Mouse (Mus musculus) hindbrain, postnatal 0 days (tissue): ENCODE results near the gene Dennd1b. TPM values are rescaled to one million over a fixed set of nuclear protein-coding genes. Genes with fewer than 3 reads are reported as not detected.

Source experiments
- ATAC-seq: fragments of 200-750 bp; cut with Nextera tagmentation; 2 replicates; pipeline ENCODE4 v1.8.0; 2017; ENCODE audit warnings: mild to moderate bottlenecking, moderate TSS enrichment, moderate library complexity
- DNase-seq: peaks from one replicate; pipeline ENCODE4 v3.0.0-alpha.2; 2015; ENCODE audit warnings: low spot score
- H3K27ac ChIP-seq: fragments of 300-500 bp; sonication (generic); 2 replicates; pipeline ENCODE4 v1.5.1; 2014; ENCODE audit warnings: mild to moderate bottlenecking
- H3K27me3 ChIP-seq: fragments of 300-500 bp; sonication (generic); 2 replicates; pipeline ENCODE4 v1.6.1; 2014; ENCODE audit warnings: low read length, mixed read lengths; ENCODE audit not compliant: insufficient read depth
- H3K36me3 ChIP-seq: fragments of 300-500 bp; sonication (generic); 2 replicates; pipeline ENCODE4 v1.6.1; 2014; ENCODE audit warnings: low read length, mixed read lengths; ENCODE audit not compliant: insufficient read depth
- H3K4me1 ChIP-seq: fragments of 300-500 bp; sonication (generic); 2 replicates; pipeline ENCODE4 v1.6.1; 2014; ENCODE audit warnings: antibody characterized with exemption, low read length, mixed read lengths; ENCODE audit not compliant: insufficient read depth
- H3K4me2 ChIP-seq: fragments of 300-500 bp; sonication (generic); 2 replicates; pipeline ENCODE4 v1.6.1; 2014; ENCODE audit warnings: low read depth, mild to moderate bottlenecking, low read length, moderate library complexity, mixed read lengths
- H3K4me3 ChIP-seq: fragments of 300-500 bp; sonication (generic); 2 replicates; pipeline ENCODE4 v1.5.1; 2014; ENCODE audit warnings: low read length
- H3K9ac ChIP-seq: fragments of 300-500 bp; sonication (generic); replicated peaks from 2 replicates; pipeline ENCODE4 v1.6.1; 2014; ENCODE audit warnings: mild to moderate bottlenecking, low read length, moderate library complexity, mixed read lengths
- H3K9me3 ChIP-seq: fragments of 300-500 bp; sonication (generic); 2 replicates; pipeline ENCODE4 v1.6.1; 2016; ENCODE audit warnings: low read length, mixed read lengths
- CTCF ChIP-seq: IDR thresholded peaks from 2 replicates; pipeline ENCODE4 v1.5.1; 2016; ENCODE audit warnings: antibody characterized with exemption, control low read depth, low read depth
- WGBS: fragments of 180-500 bp; shearing (Covaris S2); extraction: QIAGEN DNeasy Blood & Tissue Kit; methylation state at CpG from one replicate; pipeline ENCODE4 v1.1.7; 2014; 5-methylcytosine and 5-hydroxymethylcytosine counted together
- polyA plus RNA-seq: library from polyadenylated mRNA; unstranded; fragments of >200 nt; fragmentation: Nextera tagmentation; extraction: Ambion mirVana; gene quantifications from 2 replicates; pipeline ENCODE4 v1.2.1, GENCODE M21; 2015
- total RNA-seq: library from RNA; depleted of rRNA; stranded (reverse); fragments of >200 nt; gene quantifications from 2 replicates; pipeline ENCODE4 v1.2.3, GENCODE M21; 2014

Dennd1b gene
- total and polyA plus RNA-seq, 2 experiments from 2014 or later, result 8.3 to 30.9 TPM

DNA sequence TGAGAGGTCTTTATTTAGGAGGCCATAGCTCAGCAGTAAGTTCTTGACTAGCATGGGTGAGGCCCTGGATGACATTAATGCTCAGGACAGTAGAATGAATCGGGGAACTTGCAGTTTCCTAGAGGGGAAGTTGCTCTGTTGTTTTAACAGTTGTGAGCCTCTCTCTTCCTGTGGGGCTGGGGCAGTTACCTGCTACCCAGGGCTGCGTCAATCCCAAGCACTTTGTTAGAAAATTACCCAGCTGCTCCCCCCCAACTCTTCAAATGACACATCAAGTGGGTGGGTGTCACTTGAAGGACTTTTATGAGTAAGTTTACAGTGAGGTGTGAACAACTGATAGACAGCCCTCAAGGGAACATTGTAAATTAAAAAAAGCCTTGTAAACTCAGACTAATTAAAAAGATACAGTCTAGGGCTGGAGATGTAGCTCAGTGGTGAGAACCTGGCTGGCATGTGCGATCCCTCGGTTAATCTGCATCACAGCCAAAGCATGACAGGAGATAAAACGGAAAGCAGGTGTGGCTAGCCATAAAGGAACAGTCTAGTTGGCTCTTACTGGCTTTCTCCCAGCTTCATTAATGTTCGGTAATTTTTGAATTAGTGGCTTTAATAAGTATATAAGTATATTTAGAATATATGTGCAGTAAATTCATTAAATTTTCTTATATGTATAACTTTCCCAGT, 10.4 kb downstream of the Dennd1b start:
- no peak overlapping the region for H3K4me3 ChIP-seq
- TF ChIP-seq CTCF, result no peak
- no peak overlapping the region for H3K27ac ChIP-seq
- H3K4me2 ChIP-seq, result no peak overlapping the region
- no peaks in the 10 kb centered on the region for H3K36me3 ChIP-seq
- no peaks in the 10 kb centered on the region for H3K4me1 ChIP-seq
- no peak overlapping the region for H3K9ac ChIP-seq
- ATAC-seq (no peak), DNase-seq (no peak)
- no peaks in the 10 kb centered on the region for H3K27me3 ChIP-seq
- no peaks in the 10 kb centered on the region for H3K9me3 ChIP-seq
- WGBS, result 81% methylated on average over 6 of the region's 6 CpGs

GRCm38 (mm10) chr1:138974836-138975235, 11.6 kb downstream of the Dennd1b start:
- Histone ChIP-seq H3K9ac (no peak overlapping the region), H3K27me3 (no peaks in the 10 kb centered on the region), H3K4me2 (no peak overlapping the region), H3K27ac (no peak overlapping the region), H3K36me3 (no peaks in the 10 kb centered on the region), H3K4me1 (no peaks in the 10 kb centered on the region), H3K9me3 (no peaks in the 10 kb centered on the region), H3K4me3 (no peak overlapping the region)
- no peak for DNase-seq
- no peak for ATAC-seq
- no peak for TF ChIP-seq CTCF
- 91% methylated on average over 8 of the region's 8 CpGs for WGBS

DNA sequence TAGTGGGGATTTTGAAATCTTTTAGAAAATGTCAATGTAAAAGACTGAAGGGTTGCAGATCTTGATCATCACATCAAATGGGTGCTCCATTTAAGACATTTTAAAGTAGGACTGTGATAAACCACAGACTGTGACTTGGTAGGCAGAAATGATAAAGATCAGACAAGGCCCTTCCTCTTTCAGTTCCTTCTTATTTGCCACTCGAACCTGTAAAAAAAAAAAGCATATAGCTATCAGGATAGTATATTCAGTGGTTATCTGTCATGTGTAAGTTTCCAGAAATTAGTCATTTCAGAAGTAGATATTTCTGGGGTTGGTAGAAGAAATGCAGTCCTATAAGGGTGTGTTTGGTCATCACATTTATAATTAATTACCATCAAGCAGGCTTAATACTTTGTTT, 12.7 kb downstream of the Dennd1b start:
- Histone ChIP-seq H3K4me2 (no peak overlapping the region), H3K27ac (no peak overlapping the region), H3K9ac (no peak overlapping the region), H3K4me1 (no peaks in the 10 kb centered on the region), H3K9me3 (no peaks in the 10 kb centered on the region), H3K36me3 (no peaks in the 10 kb centered on the region), H3K4me3 (no peak overlapping the region), H3K27me3 (no peaks in the 10 kb centered on the region)
- ATAC-seq (no peak), DNase-seq (no peak)
- no peak for TF ChIP-seq CTCF
- 82% methylated on average over 1 of the region's 1 CpGs for WGBS

- DNase-seq, result peak; percentile 15
- Histone ChIP-seq H3K4me3 (no peak overlapping the region), H3K27me3 (no peaks in the 10 kb centered on the region), H3K36me3 (no peaks in the 10 kb centered on the region), H3K9ac (no peak overlapping the region), H3K9me3 (no peaks in the 10 kb centered on the region), H3K4me2 (no peak overlapping the region), H3K27ac (no peak overlapping the region), H3K4me1 (no peaks in the 10 kb centered on the region)
- no peak for TF ChIP-seq CTCF
- WGBS, result 73% methylated on average over 7 of the region's 7 CpGs
- no peak for ATAC-seq
Observed at GRCm38 (mm10) chr1:138982203-138982602, 19.0 kb downstream of the Dennd1b start.

DNA sequence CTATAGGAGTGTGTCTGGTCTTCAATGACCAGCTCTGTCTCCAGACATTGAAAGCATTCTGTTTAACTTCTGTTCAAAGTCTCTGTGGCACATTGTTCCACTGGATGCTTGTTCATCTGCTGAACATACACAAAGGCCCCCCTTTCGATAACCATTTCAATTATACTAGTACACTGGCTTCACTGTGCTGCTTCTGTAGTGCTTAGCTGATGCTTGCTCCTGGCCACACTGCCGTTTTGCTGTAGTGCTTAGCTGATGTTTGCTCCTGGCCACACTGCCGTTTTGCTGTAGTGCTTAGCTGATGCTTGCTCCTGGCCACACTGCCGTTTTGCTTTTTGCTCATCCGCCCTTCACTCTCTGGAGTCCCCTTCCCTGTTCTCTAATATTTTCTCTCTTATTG, 19.4 kb downstream of the Dennd1b start:
- Histone ChIP-seq H3K4me2 (no peak overlapping the region), H3K27ac (peak overlapping the region; percentile 48; the same call in 1 of the 2 replicates), H3K9ac (no peak overlapping the region), H3K27me3 (no peaks in the 10 kb centered on the region), H3K4me1 (no peaks in the 10 kb centered on the region), H3K4me3 (no peak overlapping the region), H3K9me3 (no peaks in the 10 kb centered on the region), H3K36me3 (no peaks in the 10 kb centered on the region)
- no peak for TF ChIP-seq CTCF
- ATAC-seq, result peak; percentile 63; the same call in 1 of the 2 replicates
- DNase-seq, result no peak
- 44% methylated on average over 5 of the region's 5 CpGs for WGBS

DNA sequence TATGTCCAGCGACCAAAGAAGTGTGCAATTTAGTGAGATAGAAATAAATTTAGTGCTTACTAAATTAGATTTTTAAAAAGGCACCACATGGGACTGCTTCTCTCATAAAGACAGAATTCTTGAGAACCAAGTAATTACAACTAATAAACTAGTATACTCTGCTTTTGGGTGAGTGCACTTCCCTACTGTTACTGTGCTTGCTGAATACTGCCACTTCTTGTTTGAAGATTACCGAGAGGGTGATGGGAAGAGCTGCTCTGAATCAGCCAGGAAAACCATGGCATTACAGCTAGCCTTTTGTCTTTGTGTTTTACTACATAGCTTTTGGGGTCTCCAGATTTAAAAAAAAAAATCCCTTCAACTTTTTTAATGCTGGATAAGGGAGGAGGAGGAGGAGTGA, 19.8 kb downstream of the Dennd1b start:
- WGBS, result 50% methylated on average over 2 of the region's 2 CpGs
- Histone ChIP-seq H3K27me3 (no peaks in the 10 kb centered on the region), H3K27ac (no peak overlapping the region), H3K4me1 (no peaks in the 10 kb centered on the region), H3K9me3 (no peaks in the 10 kb centered on the region), H3K9ac (no peak overlapping the region), H3K36me3 (no peaks in the 10 kb centered on the region), H3K4me3 (no peak overlapping the region), H3K4me2 (peak overlapping the region; percentile 8; the same call in 1 of the 2 replicates)
- ATAC-seq (no peak), DNase-seq (no peak)
- TF ChIP-seq CTCF, result no peak

- Histone ChIP-seq H3K4me1 (no peaks in the 10 kb centered on the region), H3K4me3 (no peak overlapping the region), H3K9ac (no peak overlapping the region), H3K27me3 (no peaks in the 10 kb centered on the region), H3K27ac (no peak overlapping the region), H3K36me3 (no peaks in the 10 kb centered on the region), H3K4me2 (peak overlapping the region; percentile 8; the same call in 1 of the 2 replicates), H3K9me3 (no peaks in the 10 kb centered on the region)
- whole genome bisulfite sequencing, result 32% methylated on average over 6 of the region's 6 CpGs
- no peak for TF ChIP-seq CTCF
- peak; percentile 12 for DNase-seq
- no peak for ATAC-seq
Observed at GRCm38 (mm10) chr1:138983465-138983864, 20.2 kb downstream of the Dennd1b start.
